Mouse (Mus musculus) erythroblast, adult 5-6 weeks (primary cell): Measurements from ENCODE around the gene Xlr3b. TPM values are rescaled to one million over a fixed set of nuclear protein-coding genes. Genes with fewer than 3 reads are reported as not detected.
"Not testable (repeated sequence)": the region's sequence is repeated elsewhere in the genome, so short reads cannot be mapped to it uniquely, and the experiment has no call there.

ENCODE experiments used
- ATAC-seq: replicated peaks from 2 replicates; pipeline ENCODE4 v1.8.0; 2016; ENCODE audit warnings: moderate number of reproducible peaks, mild to moderate bottlenecking, moderate TSS enrichment, inconsistent platforms; ENCODE audit not compliant: poor library complexity, low FRiP score, severe bottlenecking
- total RNA-seq, 2 experiments: library from RNA; stranded (forward) in 1 of 2; stranded (reverse) in 1 of 2; fragments of 150-400 nt in 1 of 2; fragments of 200-764, 138-1000 nt in 1 of 2; gene quantifications; 2 replicates each; pipeline versions ENCODE4 v1.2.3 to v1.2.4; 2015 to 2017; ENCODE audit warnings: low replicate concordance in 2 of 2

Xlr3b gene
- 0.63 TPM in 1 of 2 replicates, not detected in the other for total RNA-seq (2015; ENCODE audit: low replicate concordance)
- not detected in 2 replicates for total RNA-seq (2017; ENCODE audit: low replicate concordance)

DNA sequence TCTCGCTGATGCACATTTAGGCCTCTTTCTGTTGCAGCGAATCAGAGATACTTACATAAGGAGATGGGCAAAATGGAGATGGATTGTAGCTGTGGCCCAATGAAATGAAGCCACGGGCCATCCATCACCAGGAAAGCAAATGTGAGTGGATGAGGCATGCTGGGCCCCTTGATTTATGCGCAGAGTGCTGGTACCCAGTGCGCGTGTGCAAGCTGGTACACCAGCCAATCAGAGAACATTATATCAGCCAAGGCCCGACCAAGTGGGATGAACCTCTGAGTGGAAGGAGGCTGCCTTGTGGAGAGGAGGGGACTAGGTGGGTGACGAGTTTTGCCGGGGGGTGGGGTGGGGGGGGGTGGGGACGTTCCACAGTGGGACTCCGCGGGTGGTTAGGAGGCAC, at the start of gene Xlr3b:
TSS of gene Xlr3b (plus strand) at position 274 of the 400 bp plus-strand sequence.
- ATAC-seq: not testable (repeated sequence)

DNA sequence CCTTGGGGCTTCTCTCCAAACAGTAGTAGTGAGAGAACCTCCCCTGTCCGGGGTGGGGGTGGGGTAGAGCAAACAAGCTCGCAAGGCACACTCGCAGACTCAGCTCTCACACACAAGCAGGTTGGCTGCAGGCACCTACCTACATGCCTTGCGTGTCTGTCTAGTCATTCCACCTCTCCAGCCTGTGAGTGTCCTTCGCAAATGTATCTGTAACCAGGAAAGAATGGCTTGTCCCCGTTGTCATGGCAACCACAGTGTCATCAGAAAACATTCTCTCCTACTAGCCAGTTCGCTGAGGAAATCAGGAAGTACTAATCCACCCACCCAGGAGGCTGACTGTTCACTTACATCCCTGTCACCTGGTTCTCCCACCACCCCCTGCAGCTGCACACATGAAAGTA, 48.8 kb upstream of the Xlr3b start:
- ATAC-seq: not testable (repeated sequence)

DNA sequence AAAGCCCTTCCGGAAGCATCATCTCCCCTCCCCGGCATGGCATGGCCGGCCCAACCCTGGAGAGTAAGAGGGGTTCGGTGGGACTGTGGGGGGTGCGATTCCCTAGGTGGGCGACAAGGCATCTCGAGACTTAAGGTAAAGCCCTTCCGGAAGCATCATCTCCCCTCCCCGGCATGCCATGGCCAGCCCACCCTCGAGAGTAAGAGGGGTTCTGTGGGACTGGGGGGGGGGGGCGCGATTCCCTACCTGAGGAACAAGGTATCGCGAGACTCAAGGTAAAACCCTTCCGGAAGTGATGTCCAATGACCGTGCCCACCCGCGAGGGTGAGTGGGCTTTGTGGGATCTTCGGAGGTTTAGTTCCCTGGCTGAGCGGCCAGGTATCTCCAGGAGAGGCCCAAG, 43.5 kb upstream of the Xlr3b start, which contains the start of gene Xlr5b:
TSS of gene Xlr5b (plus strand) at position 301 of the 400 bp plus-strand sequence.
- not testable (repeated sequence) for ATAC-seq

DNA sequence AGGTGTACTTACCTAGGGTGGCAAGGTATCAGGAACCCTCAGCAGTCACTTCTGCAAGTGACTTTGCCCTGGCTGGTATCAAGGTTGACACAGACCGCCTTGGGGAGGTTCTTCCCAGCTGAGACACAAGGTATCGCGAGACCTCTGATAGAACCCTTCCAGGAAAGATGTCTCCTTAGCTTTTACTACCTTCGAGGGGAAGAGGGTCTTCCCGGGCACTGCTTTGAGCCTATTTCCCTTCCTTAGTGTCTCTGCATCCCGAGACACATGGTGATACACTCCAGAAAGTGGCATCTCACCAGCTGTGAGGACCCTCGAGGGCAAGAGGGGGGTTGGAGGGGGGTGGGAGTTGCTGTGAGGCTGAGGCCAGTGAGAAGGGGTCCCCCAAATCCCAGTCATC, 42.7 kb upstream of the Xlr3b start, which contains the start of gene DXBay18:
TSS of gene DXBay18 (minus strand) at position 101 of the 400 bp plus-strand sequence.
- not testable (repeated sequence) for ATAC-seq

DNA sequence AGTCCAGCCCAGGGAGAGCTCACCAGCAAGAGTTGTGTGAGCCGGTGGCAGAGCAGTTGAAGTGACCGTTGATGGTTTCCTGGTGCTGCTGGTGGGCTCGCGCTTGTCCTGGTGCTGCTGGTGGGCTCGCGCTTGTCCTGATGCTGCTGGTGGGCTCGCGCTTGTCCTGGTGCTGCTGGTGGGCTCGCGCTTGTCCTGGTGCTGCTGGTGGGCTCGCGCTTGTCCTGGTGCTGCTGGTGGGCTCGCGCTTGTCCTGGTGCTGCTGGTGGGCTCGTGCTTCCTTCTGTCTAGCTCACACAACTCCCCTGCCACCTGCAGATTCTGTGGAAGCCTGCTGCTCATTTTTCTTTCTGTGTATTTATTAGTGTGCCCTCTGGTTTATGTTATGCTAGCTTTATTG, 15.1 kb upstream of the Xlr3b start, which contains the start of gene Spin2d:
TSS of gene Spin2d (minus strand) at position 101 of the 400 bp plus-strand sequence.
- not testable (repeated sequence) for ATAC-seq

DNA sequence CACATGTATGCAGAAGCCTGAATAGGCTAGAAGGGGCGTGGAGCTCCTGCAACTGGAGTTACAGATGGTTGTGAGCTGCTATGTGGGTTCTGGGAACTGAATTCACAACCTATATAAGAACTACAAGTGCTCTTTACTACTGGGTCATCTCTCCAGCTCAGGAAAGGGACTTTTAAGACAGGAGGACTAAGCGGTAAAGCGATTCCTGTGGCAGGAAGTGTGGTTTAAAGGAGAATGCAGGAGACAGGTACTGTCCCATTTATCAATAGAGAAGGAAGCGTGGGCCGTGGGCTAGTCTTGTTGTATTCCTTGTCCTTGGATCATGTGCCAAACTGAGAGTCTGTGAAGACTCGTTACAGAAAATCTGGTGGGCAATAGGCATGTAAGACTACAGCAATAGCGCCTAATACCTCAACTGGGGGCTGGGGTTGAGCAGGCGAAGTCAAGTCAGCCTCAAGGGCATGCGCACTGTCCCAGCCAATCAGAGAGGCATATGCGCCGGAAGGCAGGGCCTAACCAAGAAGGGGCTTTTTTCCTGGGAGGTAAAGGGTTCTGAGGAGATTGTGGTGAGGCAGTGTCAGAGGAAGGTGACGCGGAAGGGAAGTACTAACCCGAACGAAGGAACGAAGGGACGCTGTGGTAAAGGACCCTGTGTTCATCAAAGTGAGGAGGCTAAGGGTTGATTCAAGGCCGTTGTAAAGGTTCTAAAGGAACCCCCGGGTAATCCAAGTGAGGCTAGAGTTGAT, 22.0 kb downstream of the Xlr3b start, which contains the start of gene Xlr4b:
TSS of gene Xlr4b (plus strand) at position 515 of the 746 bp plus-strand sequence.
- not testable (repeated sequence) for ATAC-seq

DNA sequence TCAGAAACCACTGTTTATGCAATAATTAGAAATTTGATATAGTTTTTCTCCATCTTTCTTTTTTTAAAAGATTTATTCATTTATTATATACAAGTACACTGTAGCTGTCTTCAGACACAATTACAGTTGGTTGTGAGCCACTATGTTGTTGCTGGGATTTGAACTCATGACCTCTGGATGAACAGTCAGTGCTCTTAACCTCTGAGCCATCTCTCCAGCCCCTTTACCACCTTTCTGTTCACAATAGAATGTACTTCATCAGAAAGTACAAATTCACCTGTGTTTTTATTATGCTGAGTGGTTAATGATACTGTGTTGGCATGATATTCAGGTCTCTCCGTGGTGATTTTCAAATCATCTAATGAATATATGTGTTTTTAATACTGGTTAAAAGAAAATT, 33.4 kb downstream of the Xlr3b start:
- ATAC-seq: no peak

DNA sequence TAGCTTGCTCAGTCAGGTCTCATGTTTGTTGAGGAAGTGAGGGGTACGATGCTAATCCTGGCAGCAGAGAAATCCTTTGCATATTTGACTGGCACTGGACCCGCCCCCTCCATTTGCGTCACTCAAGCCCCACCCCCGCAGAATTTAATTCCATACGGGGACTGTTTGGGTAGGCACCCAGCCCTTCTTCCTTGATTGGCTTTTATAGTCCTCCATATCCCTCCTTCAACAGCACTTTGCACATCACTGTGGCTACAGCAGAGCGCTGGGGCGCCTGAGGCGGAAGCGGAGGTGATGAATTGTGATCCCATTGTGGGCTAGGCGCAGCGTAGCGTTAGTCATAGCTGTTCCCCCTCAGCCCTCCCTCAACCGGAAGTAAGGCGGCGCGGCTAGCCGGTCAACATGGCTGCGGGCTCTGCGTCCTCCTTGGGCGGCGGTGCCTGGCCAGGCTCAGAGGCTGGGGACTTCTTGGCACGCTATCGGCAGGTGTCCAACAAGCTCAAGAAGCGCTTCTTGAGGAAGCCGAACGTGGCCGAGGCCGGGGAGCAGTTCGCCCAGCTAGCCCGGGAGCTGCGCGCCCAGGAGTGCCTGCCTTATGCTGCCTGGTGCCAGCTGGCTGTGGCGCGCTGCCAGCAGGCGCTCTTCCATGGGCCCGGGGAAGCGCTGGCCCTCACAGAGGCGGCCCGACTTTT, 36.1 kb downstream of the Xlr3b start, which contains the start of gene F8a:
TSS of gene F8a (plus strand) at position 378 of the 692 bp plus-strand sequence.
- peak; percentile 95 for ATAC-seq

DNA sequence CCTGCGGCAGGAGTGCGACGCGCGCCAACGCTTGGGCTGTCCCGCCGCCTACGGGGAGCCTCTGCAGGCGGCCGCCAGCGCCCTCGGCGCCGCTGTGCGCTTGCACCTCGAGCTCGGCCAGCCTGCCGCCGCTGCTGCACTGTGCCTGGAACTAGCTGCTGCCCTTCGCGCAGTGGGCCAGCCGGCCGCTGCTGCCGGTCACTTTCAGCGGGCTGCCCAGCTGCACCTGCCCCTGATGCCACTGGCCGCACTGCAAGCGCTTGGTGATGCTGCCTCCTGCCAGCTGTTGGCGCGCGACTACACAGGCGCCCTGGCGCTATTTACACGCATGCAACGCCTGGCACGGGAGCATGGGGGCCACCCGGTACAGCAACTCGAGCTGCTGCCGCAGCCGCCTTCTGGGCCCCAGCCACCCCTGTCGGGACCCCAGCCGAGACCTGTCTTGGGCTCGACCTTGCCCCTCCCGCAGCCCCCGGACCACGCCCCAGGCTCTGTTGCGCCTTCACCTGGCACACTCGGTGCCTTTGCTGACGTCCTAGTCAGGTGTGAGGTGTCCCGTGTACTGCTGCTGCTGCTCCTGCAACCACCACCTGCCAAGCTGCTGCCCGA, 36.7 kb downstream of the Xlr3b start:
- no peak for ATAC-seq

DNA sequence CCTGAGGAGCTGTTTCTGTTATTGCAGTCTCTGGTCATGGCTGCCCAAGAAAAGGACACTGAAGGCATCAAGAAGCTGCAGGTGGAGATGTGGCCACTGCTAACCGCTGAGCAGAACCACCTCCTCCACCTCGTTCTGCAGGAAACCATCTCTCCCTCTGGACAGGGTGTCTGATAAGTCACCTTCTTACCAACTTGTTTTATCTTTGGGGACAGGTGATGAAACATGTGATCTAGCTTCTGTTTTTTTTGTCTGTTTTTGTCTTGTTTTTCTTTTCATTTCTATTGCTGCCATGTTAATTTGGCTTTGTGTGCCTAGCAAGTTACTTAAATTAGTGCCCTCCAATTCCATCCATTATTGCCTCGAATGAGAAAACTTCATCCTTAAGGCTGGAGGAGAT, 37.3 kb downstream of the Xlr3b start:
- no peak for ATAC-seq

DNA sequence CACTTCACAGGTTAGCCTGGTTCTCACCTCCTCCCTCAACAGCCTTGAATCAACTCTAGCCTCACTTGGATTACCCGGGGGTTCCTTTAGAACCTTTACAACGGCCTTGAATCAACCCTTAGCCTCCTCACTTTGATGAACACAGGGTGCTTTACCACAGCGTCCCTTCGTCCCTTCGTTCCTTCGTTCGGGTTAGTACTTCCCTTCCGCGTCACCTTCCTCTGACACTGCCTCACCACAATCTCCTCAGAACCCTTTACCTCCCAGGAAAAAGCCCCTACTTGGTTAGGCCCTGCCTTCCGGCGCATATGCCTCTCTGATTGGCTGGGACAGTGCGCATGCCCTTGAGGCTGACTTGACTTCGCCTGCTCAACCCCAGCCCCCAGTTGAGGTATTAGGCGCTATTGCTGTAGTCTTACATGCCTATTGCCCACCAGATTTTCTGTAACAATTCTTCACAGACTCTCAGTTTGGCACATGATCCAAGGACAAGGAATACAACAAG, 50.9 kb downstream of the Xlr3b start, which contains the start of gene Xlr4c:
TSS of gene Xlr4c (minus strand) at position 310 of the 505 bp plus-strand sequence.
- not testable (repeated sequence) for ATAC-seq

Other genes with a start within 250 kb of the Xlr3b start
- gene Zfp185, start 204.9 kb upstream of the Xlr3b start, total RNA-seq (2015; ENCODE audit: low replicate concordance): not detected in 2 replicates
- gene Zfp185, start 204.9 kb upstream of the Xlr3b start, total RNA-seq (2017; ENCODE audit: low replicate concordance): not detected in 2 replicates
- not detected in 2 replicates for gene Pnma5, start 155.1 kb upstream of the Xlr3b start, total RNA-seq (2015; ENCODE audit: low replicate concordance)
- not detected in 2 replicates for gene Pnma5, start 155.1 kb upstream of the Xlr3b start, total RNA-seq (2017; ENCODE audit: low replicate concordance)
- gene Pnma3, start 127.4 kb upstream of the Xlr3b start, total RNA-seq (2015; ENCODE audit: low replicate concordance): not detected in 2 replicates
- gene Pnma3, start 127.4 kb upstream of the Xlr3b start, total RNA-seq (2017; ENCODE audit: low replicate concordance): not detected in 2 replicates
- 2.9 TPM in 1 of 2 replicates, not detected in the other for gene Xlr4a, start 109.7 kb upstream of the Xlr3b start, total RNA-seq (2015; ENCODE audit: low replicate concordance)
- 6.5 TPM in 1 of 2 replicates, not detected in the other for gene Xlr4a, start 109.7 kb upstream of the Xlr3b start, total RNA-seq (2017; ENCODE audit: low replicate concordance)
- not detected in 2 replicates for gene Xlr3a, start 95.1 kb upstream of the Xlr3b start, total RNA-seq (2015; ENCODE audit: low replicate concordance)
- gene Xlr3a, start 95.1 kb upstream of the Xlr3b start, total RNA-seq (2017; ENCODE audit: low replicate concordance): 3.2 TPM in 1 of 2 replicates, not detected in the other
- not detected in 2 replicates for gene Gm14685, start 75.2 kb upstream of the Xlr3b start, total RNA-seq (2015; ENCODE audit: low replicate concordance)
- gene Gm14685, start 75.2 kb upstream of the Xlr3b start, total RNA-seq (2017; ENCODE audit: low replicate concordance): not detected in 2 replicates
- not detected in 2 replicates for gene Xlr5b, start 43.4 kb upstream of the Xlr3b start, total RNA-seq (2015; ENCODE audit: low replicate concordance)
- not detected in 2 replicates for gene Xlr5b, start 43.4 kb upstream of the Xlr3b start, total RNA-seq (2017; ENCODE audit: low replicate concordance)
- gene DXBay18, start 42.8 kb upstream of the Xlr3b start, total RNA-seq (2015; ENCODE audit: low replicate concordance): not detected in 2 replicates
- gene DXBay18, start 42.8 kb upstream of the Xlr3b start, total RNA-seq (2017; ENCODE audit: low replicate concordance): not detected in 2 replicates
- gene Spin2d, start 15.2 kb upstream of the Xlr3b start, total RNA-seq (2015; ENCODE audit: low replicate concordance): not detected in 2 replicates
- not detected in 2 replicates for gene Spin2d, start 15.2 kb upstream of the Xlr3b start, total RNA-seq (2017; ENCODE audit: low replicate concordance)
- 2.1 and 6.9 TPM in 2 replicates for gene Xlr4b, start 22.1 kb downstream of the Xlr3b start, total RNA-seq (2015; ENCODE audit: low replicate concordance)
- gene Xlr4b, start 22.1 kb downstream of the Xlr3b start, total RNA-seq (2017; ENCODE audit: low replicate concordance): 0.77 and 2.2 TPM in 2 replicates
- 2.5 TPM in 1 of 2 replicates, not detected in the other for gene F8a, start 36.1 kb downstream of the Xlr3b start, total RNA-seq (2015; ENCODE audit: low replicate concordance)
- gene F8a, start 36.1 kb downstream of the Xlr3b start, total RNA-seq (2017; ENCODE audit: low replicate concordance): 0.42 and 0.51 TPM in 2 replicates
- gene Xlr4c, start 50.9 kb downstream of the Xlr3b start, total RNA-seq (2015; ENCODE audit: low replicate concordance): not detected in 2 replicates
- 0.94 and 2.9 TPM in 2 replicates for gene Xlr4c, start 50.9 kb downstream of the Xlr3b start, total RNA-seq (2017; ENCODE audit: low replicate concordance)
- not detected in 2 replicates for gene Xlr3c, start 73.2 kb downstream of the Xlr3b start, total RNA-seq (2015; ENCODE audit: low replicate concordance)
- gene Xlr3c, start 73.2 kb downstream of the Xlr3b start, total RNA-seq (2017; ENCODE audit: low replicate concordance): not detected in 2 replicates
- not detected in 2 replicates for gene Xlr5a, start 100.8 kb downstream of the Xlr3b start, total RNA-seq (2015; ENCODE audit: low replicate concordance)
- gene Xlr5a, start 100.8 kb downstream of the Xlr3b start, total RNA-seq (2017; ENCODE audit: low replicate concordance): not detected in 2 replicates
- not detected in 2 replicates for gene Xlr5c, start 100.8 kb downstream of the Xlr3b start, total RNA-seq (2015; ENCODE audit: low replicate concordance)
- gene Xlr5c, start 100.8 kb downstream of the Xlr3b start, total RNA-seq (2017; ENCODE audit: low replicate concordance): not detected in 2 replicates
- gene Gm45015, start 144.6 kb downstream of the Xlr3b start, total RNA-seq (2015; ENCODE audit: low replicate concordance): not detected in 2 replicates
- not detected in 2 replicates for gene Gm45015, start 144.6 kb downstream of the Xlr3b start, total RNA-seq (2017; ENCODE audit: low replicate concordance)
- gene Zfp275, start 150.4 kb downstream of the Xlr3b start, total RNA-seq (2015; ENCODE audit: low replicate concordance): 1.3 and 6.1 TPM in 2 replicates
- gene Zfp275, start 150.4 kb downstream of the Xlr3b start, total RNA-seq (2017; ENCODE audit: low replicate concordance): 0.84 and 1.3 TPM in 2 replicates
- not detected in 2 replicates for gene Gm18336, start 206.5 kb downstream of the Xlr3b start, total RNA-seq (2015; ENCODE audit: low replicate concordance)
- not detected in 2 replicates for gene Gm18336, start 206.5 kb downstream of the Xlr3b start, total RNA-seq (2017; ENCODE audit: low replicate concordance)
- gene Zfp92, start 218.9 kb downstream of the Xlr3b start, total RNA-seq (2015; ENCODE audit: low replicate concordance): not detected in 2 replicates
- not detected in 2 replicates for gene Zfp92, start 218.9 kb downstream of the Xlr3b start, total RNA-seq (2017; ENCODE audit: low replicate concordance)
- not detected in 2 replicates for gene Trex2, start 243.1 kb downstream of the Xlr3b start, total RNA-seq (2015; ENCODE audit: low replicate concordance)
- gene Trex2, start 243.1 kb downstream of the Xlr3b start, total RNA-seq (2017; ENCODE audit: low replicate concordance): not detected in 2 replicates